Mouse (Mus musculus): Measurements from ENCODE around the gene Cdc42bpa.

Cdc42bpa gene

DNA sequence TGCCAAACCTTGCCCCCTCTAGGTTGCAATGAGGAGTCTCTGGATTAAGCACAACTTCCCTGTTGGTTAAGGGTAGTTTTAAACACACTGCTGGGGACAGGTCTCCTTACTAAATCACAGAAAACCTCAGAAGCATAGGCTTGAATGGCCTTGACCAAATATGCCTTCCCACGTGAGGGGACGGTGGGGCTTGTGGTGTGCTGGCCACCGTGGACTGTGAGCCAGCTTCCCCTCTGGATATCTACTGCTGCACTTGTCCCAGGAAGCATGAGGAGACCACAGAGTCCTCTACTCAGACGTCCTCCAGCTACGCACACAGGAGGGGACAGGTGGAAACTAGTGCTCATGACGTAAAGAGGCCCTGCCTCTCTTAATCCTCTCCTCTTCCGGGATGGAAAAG, 202.7 kb downstream of the Cdc42bpa start:
- no peak for DNase-seq (ENCODE audit: low spot score in 2 of 2)

DNA sequence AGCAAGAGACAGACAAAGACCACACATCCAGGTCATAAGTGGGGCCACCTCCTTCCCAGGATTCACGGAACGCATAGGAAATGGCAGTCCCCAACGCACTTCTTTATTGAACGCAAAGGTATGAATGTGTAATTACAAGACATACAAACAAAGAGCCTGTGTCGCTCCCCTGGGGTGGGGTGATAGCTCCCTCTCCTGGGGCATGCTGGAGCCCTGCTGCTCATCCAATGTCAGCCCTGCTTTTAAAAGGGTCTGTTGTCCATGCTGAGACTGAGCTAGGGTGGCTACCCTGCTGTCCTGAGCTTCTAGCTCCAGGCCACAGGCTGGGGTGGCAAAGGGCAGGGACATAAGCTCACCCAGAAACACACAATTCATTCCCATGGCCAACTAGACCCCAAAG, 206.3 kb downstream of the Cdc42bpa start:
- no peak for DNase-seq (ENCODE audit: low spot score in 2 of 2)

DNA sequence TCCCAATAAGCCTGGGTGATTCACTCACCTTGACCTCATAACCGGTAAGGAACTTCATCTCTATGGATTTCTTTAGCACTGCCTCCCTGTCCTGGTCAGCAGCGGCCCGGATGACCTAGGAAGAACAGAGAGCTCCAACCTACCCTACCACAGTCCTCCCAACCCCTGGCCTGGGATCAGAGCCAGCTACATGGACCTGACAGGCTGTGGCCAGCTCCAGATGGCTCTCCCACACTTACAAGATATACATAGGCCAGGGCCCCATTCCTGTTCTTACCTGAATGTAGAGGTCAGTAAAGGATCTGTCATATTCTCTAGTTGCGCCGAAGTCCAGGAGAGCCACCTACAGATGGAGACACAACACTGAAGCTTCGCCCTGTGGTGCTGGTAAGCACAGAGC, 208.0 kb downstream of the Cdc42bpa start:
- DNase-seq (ENCODE audit: low spot score in 2 of 2) = no peak

DNA sequence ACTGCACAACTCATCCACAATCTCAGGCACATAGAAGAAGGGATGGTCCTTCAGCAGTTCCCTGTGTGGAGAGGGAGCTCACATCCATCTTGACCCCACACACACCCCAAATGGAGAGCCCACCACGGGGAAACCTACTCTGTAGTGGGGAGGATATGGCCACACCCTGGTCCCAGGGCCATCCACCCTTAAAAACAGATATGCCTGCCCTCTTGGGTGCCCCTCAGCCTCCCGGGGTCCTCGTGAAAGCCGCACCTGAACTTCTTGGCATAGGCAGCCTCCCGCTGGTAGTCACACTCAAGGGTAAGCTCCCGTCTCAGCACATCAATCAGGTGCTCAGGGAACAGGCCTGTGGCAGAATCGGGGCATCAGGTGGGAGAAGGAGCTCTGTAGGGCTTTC, 208.9 kb downstream of the Cdc42bpa start:
- no peak for DNase-seq (ENCODE audit: low spot score in 2 of 2)

DNA sequence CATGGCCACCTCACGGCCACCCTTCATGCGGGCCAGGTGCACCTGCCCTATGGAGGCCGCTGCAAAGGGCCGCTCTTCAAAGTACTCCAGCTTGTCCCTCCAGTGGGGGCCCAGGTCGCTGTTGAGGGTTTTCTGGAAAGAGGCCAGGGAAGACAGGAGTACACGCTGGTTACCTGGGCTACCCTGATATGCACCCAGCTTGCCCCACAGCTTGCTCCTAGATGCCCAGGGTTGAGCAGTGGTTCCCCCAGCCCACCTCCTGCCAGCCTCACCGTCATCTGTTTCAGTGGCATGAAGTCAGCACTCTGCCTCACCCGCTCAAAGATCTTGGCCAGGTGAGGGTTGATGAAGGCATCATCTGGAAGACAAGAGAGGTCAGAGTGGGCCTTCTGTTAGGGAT, 209.8 kb downstream of the Cdc42bpa start:
- DNase-seq (ENCODE audit: low spot score in 2 of 2) = no peak

DNA sequence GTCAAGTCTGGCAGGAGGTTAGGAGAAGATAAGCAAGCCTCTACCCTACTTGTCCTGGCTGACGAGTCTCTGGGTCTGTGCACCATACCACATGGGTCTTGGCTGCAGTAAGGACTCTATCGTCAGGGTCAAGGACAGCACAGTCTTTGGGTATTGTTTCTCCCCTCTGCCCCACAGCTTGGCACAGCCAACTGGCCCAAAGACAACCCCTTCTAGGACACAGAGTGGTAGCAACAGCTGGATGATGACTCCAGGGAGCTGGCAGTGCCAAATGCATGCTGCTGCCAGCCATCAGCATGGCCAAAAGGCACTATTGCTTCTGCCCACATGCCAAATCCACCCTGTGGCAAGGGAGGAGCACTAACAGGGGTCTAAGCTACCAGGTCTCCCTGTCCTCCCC, 211.6 kb downstream of the Cdc42bpa start:
- no peak for DNase-seq (ENCODE audit: low spot score in 2 of 2)

DNA sequence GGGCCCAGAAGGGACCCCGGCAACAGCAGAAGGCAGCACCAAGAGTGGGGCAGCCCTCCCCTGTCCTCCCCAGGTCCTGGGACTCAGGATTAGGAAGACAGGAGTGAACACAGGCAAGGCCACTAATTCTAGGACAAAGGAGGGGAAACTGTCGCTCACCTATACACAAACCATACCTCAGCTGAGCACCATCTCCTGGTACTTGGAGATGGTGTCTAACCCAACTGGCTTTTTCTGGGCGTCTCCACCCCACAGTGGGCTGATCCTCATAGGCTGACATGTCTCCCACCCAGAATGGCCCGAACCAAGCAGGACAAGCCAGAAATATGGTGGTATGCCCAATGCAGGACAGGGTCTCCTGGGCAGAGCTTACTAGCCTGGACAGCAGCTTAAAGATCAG, 212.3 kb downstream of the Cdc42bpa start:
- DNase-seq (ENCODE audit: low spot score in 2 of 2) = no peak

DNA sequence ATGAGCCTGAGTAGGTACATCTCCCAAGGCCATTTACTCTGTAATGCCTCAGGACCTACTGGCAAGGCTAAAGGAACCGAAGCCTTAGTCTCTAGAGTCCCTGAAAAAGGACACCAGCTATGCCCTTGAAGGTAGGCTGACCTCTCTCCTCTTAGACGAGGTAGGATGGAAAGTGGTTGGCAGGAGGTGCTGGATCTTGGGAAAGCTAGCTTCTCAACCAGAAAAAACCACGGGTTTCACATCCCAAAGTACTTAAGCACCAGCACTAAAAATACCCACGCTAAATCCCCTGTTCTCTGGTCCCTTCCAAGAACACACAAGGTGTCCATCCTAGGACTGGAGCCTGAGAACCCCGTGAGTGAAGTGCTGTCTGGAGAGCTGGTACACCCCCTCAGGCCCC, 212.7 kb downstream of the Cdc42bpa start:
- no peak for DNase-seq (ENCODE audit: low spot score in 2 of 2)

DNA sequence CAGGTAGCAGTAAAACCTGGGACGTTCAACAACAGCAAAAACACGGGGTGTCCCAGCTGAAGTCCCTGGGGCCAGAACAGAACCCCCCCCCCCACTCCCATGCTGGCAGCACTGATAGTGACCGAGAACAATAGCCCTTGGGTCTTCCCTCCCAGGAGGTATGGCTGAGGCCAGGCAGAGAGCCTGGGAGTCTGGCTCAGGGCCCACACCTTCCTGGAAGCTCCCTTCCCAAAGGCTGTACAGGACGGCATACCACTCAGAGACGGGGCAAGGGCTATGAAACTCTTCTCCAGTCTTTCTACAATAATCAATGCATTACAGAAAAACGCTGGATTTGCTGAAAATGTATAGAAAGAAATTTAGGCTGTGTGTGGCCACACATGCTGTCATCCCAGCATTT, 214.4 kb downstream of the Cdc42bpa start:
- no peak for DNase-seq (ENCODE audit: low spot score in 2 of 2)

DNA sequence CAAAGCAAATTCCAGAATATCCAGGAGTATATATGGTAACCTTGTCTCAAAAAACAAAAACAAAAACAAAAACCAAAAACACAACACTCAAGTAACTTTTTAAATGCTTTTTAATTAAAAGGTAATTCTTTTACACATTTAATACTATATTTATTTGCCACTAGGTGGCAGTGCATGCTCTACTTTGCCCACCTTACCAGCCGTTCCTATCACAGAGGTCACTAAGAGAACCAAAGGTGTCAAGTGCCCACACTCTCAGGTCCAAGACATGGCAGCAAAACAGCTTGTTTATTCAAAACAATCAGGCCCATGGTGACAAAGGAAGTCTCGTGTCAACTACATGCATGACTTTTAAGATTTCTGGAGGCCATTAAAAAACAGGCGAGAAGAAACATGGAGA, 214.9 kb downstream of the Cdc42bpa start:
- DNase-seq (ENCODE audit: low spot score in 2 of 2) = no peak

DNA sequence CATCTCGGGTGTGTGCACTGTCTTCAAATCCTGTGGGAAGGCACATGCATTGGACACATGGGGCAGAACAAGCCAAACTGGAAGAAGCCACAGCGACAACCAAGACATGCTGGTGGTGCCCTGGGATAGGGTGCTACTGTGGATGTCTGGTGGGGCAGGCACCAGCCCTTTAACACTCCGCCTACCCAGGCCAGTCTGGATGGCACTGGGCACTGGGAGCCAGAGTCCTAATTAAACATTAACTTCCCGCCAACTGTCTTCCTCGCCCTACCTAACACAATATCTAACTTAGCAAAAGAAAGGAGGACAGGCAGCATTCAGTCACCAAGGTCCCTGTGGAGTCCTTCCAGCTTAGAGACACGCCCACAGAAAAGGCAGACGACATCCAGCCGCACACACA, 215.4 kb downstream of the Cdc42bpa start:
- DNase-seq (ENCODE audit: low spot score in 2 of 2) = no peak

DNA sequence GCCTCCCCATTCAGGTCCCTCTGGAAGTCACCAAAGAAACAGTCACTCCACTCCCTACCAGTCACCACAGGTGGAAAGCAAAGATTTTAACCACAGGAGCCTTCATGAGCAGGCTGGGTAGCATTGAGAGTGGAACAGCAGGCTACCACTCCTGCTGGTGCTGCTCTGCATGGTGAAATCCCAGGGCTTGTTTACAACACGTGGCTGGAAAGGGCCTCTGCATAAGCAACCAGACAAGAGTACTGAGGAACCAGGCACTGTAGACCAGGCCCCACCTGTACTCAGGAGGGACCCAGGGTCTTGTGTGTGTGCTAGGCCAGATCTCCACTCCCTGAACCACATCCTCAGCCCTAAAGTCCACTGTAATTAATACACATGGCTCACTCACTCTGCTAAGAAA, 216.5 kb downstream of the Cdc42bpa start:
- DNase-seq (ENCODE audit: low spot score in 2 of 2) = no peak

DNA sequence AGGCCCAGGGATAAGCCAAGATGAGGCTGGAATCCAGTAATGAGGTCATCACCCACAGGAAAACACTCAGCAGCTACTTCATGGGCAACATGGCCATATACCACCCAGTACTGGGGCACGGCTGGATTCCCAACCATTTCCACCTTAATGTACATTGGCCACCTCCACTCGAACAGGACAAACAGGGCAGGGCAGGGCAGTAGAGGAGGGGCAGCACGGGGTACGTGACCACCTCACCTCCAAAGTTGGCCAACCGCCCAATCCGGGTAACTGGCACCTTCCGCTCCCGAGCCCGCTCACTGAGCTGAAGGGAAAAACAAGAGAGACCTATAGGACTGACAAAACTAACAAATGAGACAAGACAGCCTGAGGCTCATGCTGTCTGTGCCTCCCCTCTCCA, 218.1 kb downstream of the Cdc42bpa start:
- DNase-seq (ENCODE audit: low spot score in 2 of 2) = no peak

DNA sequence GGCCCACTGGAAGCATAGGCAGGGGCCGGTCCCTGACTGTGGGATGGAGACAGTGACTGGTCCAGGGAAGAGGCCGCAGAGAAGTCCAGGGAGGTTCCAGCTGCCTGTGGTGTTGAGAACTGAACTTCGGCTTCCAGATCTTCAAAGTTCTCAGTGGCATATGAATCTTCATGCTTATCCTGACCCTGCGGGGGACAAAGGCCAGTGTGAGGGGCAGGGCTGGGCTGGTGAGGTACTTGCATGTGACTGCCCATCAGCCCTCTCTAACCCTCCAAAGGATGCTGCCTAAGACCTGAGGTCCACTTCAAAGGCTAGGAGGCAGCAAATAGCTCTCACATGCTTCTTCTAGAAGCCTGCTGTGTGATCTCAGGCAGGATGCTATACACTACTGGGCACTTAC, 218.8 kb downstream of the Cdc42bpa start:
- no peak for DNase-seq (ENCODE audit: low spot score in 2 of 2)

DNA sequence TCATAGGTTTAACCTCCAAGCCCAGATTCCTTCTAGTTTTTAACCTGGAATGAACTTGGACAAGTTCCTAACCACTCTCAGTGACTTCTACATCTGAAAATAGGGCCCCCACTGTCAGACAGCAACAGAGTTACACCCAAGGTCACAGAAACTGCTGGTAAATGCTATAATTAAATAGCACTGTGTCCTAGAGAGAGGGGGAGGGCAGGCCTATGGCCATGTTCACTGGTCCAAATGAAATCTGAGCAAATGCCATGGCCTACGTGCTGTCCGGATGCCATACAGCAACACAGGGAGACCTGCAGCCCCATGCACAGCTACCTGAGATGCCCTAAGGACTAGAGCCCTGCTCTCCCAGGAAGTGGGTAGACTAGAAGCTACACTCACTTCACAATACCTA, 219.6 kb downstream of the Cdc42bpa start:
- no peak for DNase-seq (ENCODE audit: low spot score in 2 of 2)

DNA sequence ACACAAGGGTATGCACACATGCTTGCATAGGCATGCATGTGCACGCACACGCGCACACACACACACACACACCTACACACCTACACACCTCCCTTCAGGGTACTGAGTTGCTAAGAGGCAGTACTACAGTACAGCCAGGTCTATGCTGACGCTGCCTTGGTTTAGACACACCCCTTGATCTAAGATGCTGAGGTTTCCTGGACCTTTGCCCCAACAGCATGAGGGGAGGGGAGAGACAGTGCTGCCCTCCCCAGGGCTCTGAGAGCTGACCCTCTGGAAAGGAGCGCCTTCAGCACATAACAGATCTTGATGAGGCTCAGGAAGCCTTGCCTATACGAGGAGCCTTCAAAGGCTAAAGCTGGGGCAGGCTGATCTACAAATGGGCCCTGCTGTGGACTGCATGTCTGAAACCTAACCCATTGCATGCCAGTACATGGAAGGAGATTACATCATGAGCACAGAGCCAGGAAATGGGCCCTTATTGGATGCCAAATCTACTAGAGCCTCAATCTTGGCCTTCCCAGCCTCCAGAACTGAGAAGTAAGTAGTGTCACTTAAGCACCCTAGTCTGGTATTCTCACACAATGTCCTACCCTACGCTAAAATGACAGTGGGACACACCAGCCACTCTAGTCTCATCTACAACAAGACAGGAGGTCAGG, 221.2 kb downstream of the Cdc42bpa start:
- DNase-seq (ENCODE audit: low spot score in 2 of 2) = no peak

DNA sequence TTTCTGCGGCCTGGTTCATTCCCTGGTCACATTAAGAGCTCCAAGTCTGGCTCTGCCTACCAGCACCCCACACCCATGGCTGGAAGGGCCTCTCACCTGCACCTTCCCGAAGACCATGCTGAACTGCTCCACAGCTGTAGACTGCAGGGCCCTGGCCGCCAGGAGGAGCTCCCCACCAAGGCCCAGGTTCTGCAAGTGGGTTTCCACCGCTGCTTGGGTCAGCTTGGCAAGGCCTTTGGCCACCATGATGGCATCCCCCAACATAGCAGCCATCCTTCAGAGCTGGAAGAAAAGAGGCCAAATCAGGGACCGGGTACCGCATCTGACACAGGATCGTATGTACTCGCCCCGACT, 221.7 kb downstream of the Cdc42bpa start:
- DNase-seq (ENCODE audit: low spot score in 2 of 2) = no peak

DNA sequence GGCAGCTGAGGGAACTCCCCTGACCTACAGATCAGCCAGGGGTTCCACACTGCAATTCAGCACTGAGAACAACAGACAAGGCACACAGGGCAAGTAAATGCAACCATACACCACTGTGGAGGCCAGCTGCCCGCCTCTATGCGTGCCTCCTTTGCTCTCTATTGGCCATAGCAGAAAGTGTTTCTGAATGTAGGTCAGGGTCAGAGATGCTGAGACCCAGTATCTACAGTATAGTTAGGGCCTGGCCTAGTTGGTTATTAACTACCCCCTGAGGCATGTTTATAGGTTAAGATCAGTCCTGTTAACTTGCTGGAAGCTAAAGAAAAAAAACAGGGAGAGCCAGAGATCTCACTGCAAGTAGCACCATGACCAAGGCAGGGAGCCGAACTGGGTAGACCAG, 222.5 kb downstream of the Cdc42bpa start:
- no peak for DNase-seq (ENCODE audit: low spot score in 2 of 2)

DNA sequence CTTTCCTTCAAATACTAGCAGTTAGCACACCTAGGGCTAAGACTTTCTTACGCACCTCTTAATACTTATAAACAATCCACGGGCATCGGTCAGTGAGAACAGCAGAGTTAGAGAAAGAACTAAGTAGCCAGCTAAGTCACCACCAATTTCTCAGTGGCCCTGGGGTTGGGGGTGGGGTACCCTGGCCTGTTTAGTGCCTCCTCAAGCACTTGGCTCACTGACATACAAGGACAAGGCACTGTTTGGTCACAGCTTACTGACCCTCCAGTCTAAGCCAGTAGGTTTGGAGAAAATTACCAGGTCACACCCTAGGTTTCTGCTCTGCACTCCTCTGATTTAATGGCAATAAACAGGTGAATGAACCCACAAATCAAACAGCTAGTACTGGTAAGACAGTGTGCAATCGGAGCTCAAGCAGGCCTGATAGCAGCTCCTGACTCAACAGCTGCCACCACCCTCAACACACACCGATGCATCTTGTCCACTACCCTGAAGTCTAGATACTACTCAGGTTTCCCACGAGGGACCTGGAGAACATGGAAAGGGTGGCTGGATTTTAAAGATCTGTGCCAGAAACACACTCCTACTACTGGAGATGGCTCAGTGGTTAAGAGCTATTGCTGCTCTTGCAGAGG, 223.4 kb downstream of the Cdc42bpa start:
- DNase-seq (ENCODE audit: low spot score in 2 of 2) = no peak

DNA sequence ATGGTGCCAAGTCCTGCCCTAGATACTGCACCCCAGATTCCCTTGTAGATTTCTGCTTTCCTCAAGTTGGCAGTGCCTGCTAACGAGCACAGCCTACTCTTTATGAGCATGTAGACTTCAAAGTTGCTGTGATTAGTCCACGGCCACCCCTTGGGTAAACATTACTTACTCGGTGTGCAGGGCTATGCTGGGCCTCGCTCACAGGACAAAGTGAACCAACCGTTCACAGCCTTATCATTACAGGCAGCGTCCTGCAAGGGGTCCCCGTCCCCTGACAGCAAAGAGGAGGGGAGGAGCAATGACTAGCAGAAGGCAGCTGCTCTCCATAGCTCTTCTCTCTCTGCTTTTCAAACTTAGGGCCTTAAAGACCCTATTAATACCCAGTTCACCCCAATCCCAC, 224.5 kb downstream of the Cdc42bpa start:
- DNase-seq (ENCODE audit: low spot score in 2 of 2) = no peak

DNA sequence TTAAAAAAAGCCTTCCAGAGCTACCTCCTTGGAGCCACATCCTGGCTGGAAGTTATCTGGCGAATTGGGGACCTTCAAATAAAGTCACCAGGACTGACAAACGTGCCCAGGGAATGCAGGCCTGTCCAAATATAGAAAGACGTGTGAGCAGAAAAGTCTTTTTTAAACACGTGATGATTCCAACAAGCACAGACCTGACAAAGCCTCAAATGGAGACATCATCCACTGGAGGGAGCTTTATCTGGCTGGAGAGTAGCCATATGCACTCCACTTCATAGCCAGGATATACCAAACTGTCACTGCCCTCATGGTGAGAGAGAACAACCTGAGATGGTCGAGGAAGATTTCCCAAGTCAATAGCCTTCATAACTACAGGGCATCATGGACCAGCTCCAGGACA, 225.6 kb downstream of the Cdc42bpa start:
- no peak for DNase-seq (ENCODE audit: low spot score in 2 of 2)

DNA sequence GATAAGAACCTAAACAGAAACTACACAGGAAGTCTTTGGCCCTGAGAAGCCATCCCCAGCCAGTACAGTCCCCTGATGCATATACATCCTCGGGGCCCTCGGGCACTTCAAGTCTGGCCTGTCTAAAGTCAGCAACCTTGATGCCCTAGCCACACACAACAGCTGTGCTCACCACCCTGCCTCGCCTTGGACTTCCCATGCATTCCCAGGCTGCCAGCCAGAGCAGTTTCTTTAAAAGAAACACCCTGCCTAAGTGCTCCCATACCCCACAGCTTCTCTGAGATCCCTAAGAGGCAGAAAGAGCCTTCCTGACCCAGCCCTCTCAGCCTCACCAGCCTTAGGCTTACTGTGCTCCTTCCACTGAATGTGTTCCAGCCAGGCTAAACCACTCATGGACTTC, 226.1 kb downstream of the Cdc42bpa start:
- no peak for DNase-seq (ENCODE audit: low spot score in 2 of 2)

DNA sequence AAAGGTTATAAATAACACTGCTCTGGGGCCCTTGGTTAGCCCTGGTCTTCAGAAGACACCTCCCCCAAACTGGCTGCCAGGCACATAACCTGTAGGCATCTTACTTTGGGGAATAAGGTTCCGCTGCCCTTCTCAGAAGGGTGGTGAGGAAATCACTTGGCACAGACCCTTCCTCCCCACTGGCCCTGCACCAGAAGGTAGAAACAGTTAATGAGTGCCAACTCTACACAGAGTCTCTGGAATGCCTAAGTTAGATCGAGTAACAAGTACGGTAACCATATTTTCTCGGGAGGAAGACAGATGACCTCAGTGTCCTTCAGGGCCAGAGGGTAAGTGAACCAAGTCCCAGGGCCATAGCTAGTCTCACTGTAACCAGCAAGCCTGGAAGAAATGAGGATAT, 228.7 kb downstream of the Cdc42bpa start:
- no peak for DNase-seq (ENCODE audit: low spot score in 2 of 2)

DNA sequence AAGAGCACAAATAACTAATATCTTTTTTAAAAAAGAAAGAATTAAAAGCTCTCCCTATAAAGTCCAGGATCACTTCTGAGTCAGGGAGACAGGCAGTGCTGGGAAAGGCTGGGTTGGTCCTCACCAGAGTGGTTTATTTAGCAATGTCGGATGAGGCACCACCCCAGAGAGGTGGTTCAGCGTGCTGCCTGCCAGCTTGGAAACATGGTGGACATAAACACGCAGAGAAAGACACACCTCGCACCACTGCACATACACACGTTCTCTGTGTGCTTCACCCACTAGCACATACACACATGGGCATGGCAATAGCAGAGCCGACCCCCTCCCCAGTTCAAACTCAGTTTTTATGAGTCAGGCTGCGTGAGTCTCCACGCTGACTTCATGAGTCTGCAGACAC, 230.8 kb downstream of the Cdc42bpa start:
- DNase-seq (ENCODE audit: low spot score in 2 of 2) = no peak
